Mouse (Mus musculus) midbrain, embryonic 13.5 days (tissue): ENCODE results near the gene Rapgef5. TPM values are rescaled to one million over a fixed set of nuclear protein-coding genes. Genes with fewer than 3 reads are reported as not detected.

Experiments used
- ATAC-seq: fragments of 200-750 bp; cut with Nextera tagmentation; 2 replicates; pipeline ENCODE4 v1.8.0; 2017; ENCODE audit warnings: mild to moderate bottlenecking, moderate TSS enrichment, moderate library complexity
- H3K27ac ChIP-seq: fragments of 300-500 bp; sonication (generic); 2 replicates; pipeline ENCODE4 v1.5.1; 2015; ENCODE audit warnings: inconsistent platforms, mild to moderate bottlenecking, moderate library complexity
- H3K27me3 ChIP-seq: fragments of 300-500 bp; sonication (generic); 2 replicates; pipeline ENCODE4 v1.6.1; 2015; ENCODE audit warnings: mild to moderate bottlenecking, inconsistent platforms
- H3K36me3 ChIP-seq: fragments of 300-500 bp; sonication (generic); 2 replicates; pipeline ENCODE4 v1.6.1; 2015; ENCODE audit warnings: mild to moderate bottlenecking, inconsistent platforms
- H3K4me1 ChIP-seq: fragments of 300-500 bp; sonication (generic); replicated peaks from 2 replicates; pipeline ENCODE4 v1.6.1; 2015; ENCODE audit warnings: inconsistent platforms
- H3K4me2 ChIP-seq: fragments of 300-500 bp; sonication (generic); replicated peaks from 2 replicates; pipeline ENCODE4 v1.6.1; 2015; ENCODE audit warnings: moderate library complexity, mild to moderate bottlenecking, inconsistent platforms
- H3K4me3 ChIP-seq: fragments of 300-500 bp; sonication (generic); replicated peaks from 2 replicates; pipeline ENCODE4 v1.5.1; 2015; ENCODE audit warnings: mild to moderate bottlenecking, inconsistent platforms
- H3K9ac ChIP-seq: fragments of 300-500 bp; sonication (generic); replicated peaks from 2 replicates; pipeline ENCODE4 v1.6.1; 2015; ENCODE audit warnings: mild to moderate bottlenecking, inconsistent platforms
- H3K9me3 ChIP-seq: fragments of 300-500 bp; sonication (generic); 2 replicates; pipeline ENCODE4 v1.6.1; 2016; ENCODE audit warnings: mild to moderate bottlenecking, inconsistent platforms
- WGBS: fragments of 180-500 bp; shearing (Covaris S2); methylation state at CpG from one replicate; pipeline ENCODE4 v1.1.7; 2015; 5-methylcytosine and 5-hydroxymethylcytosine counted together
- polyA plus RNA-seq: library from polyadenylated mRNA; unstranded; fragments of >200 nt; fragmentation: Nextera tagmentation; extraction: Ambion mirVana; gene quantifications from 2 replicates; pipeline ENCODE4 v1.2.1, GENCODE M21; 2015

Gene Rapgef5
- polyA plus RNA-seq, 1 experiment from 2014 or later, result 42.1 TPM

- H3K36me3 ChIP-seq, result no peaks in the 10 kb centered on the region
- no peak overlapping the region for H3K27ac ChIP-seq
- H3K27me3 ChIP-seq, result no peaks in the 10 kb centered on the region
- H3K9ac ChIP-seq, result no peak overlapping the region
- H3K4me3 ChIP-seq, result no peak overlapping the region
- peaks cover 5% of the 10 kb centered on the region for H3K4me1 ChIP-seq
- WGBS, result 19% methylated on average over 6 of the region's 6 CpGs
- H3K4me2 ChIP-seq, result no peak overlapping the region
- H3K9me3 ChIP-seq, result no peaks in the 10 kb centered on the region
- no peak for ATAC-seq
These were observed 142.5 kb downstream of the Rapgef5 start for GRCm38 (mm10) chr12:117658821-117659220.

DNA sequence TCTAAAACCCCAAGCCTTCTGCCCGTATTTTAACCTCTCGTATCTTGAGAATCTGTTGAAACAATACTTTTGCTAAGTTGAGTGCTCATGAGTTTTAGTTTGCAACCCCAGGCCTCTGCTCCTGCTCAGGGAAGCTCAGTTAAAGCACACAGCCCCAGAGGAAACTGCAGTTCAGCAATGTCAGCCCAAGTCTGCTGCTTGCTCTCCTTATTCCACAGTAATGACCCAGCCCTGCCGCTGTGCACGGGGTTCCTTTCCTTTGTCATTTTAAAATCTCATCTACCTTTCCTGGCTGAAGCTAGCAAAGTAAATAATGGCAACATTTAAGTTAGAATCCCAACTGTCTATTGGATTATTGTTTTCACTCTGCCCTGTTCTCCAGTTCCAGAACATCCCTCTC, 144.1 kb downstream of the Rapgef5 start:
- ATAC-seq, result no peak
- no peak overlapping the region for H3K9ac ChIP-seq
- H3K4me3 ChIP-seq, result no peak overlapping the region
- no peak overlapping the region for H3K4me2 ChIP-seq
- peaks cover 5% of the 10 kb centered on the region for H3K4me1 ChIP-seq
- no peak overlapping the region for H3K27ac ChIP-seq
- WGBS, result 40% methylated on average over 4 of the region's 4 CpGs
- H3K27me3 ChIP-seq, result no peaks in the 10 kb centered on the region
- H3K9me3 ChIP-seq, result no peaks in the 10 kb centered on the region
- no peaks in the 10 kb centered on the region for H3K36me3 ChIP-seq

DNA sequence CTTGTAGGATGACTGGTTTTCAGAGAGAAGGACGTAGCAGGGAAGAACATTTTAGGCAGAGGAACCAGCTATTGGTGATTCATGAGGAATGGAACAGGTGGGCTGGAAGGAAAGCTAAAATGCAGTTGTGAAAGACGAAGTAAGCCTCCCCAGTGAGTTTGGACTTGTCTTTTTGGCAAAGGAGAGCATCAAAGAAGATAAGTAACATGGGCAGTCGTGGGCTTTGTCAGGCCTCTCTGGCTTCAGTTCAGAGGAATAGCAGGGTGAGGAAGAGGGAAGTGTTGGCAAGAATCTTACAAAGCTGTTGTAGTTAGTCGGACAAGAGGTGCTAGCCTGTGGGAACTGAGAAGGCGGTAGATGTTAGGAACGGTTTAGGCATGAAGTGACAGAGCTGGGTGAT, 145.6 kb downstream of the Rapgef5 start:
- 84% methylated on average over 6 of the region's 6 CpGs for WGBS
- ATAC-seq, result no peak

GRCm38 (mm10) chr12:117663637-117664036, 147.4 kb downstream of the Rapgef5 start:
- Histone ChIP-seq H3K9ac (no peak overlapping the region), H3K36me3 (no peaks in the 10 kb centered on the region), H3K9me3 (no peaks in the 10 kb centered on the region), H3K4me1 (peaks cover 9% of the 10 kb centered on the region), H3K4me3 (no peak overlapping the region), H3K4me2 (no peak overlapping the region), H3K27me3 (no peaks in the 10 kb centered on the region), H3K27ac (no peak overlapping the region)
- WGBS, result 77% methylated on average over 5 of the region's 5 CpGs
- ATAC-seq, result no peak

More for the DNA sequence above, 145.6 kb downstream of the Rapgef5 start:
- Histone ChIP-seq H3K9ac (no peak overlapping the region), H3K27ac (no peak overlapping the region), H3K9me3 (no peaks in the 10 kb centered on the region), H3K4me3 (no peak overlapping the region), H3K27me3 (no peaks in the 10 kb centered on the region), H3K4me2 (no peak overlapping the region), H3K36me3 (no peaks in the 10 kb centered on the region), H3K4me1 (peaks cover 5% of the 10 kb centered on the region)

DNA sequence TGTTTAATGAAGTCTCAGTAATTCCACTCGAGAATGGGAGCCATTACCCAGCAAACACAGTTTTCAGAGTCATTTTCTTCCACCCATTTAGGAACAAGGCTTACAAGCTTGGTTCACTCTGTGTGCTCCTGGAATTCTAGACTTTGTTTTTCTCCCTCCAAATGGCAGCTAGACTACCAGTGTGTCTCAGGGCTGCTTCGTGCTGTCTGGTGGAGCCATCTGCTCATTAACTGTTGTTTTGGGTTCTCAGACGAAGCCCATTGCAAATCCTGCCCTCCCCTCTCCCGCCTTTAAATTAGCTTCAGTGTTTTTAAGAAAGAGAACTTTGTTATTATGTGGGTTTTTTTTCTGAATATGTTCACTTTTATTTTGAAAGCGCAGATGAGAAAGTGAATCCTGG, 148.4 kb downstream of the Rapgef5 start:
- 75% methylated on average over 5 of the region's 5 CpGs for WGBS
- no peak overlapping the region for H3K4me3 ChIP-seq
- H3K9ac ChIP-seq, result no peak overlapping the region
- no peak for ATAC-seq
- no peaks in the 10 kb centered on the region for H3K9me3 ChIP-seq
- H3K4me1 ChIP-seq, result peaks cover 4% of the 10 kb centered on the region; the same call in 1 of the 2 replicates
- no peak overlapping the region for H3K27ac ChIP-seq
- no peaks in the 10 kb centered on the region for H3K36me3 ChIP-seq
- no peaks in the 10 kb centered on the region for H3K27me3 ChIP-seq
- H3K4me2 ChIP-seq, result no peak overlapping the region

GRCm38 (mm10) chr12:117666391-117666790, 150.1 kb downstream of the Rapgef5 start:
- no peak overlapping the region for H3K4me2 ChIP-seq
- no peaks in the 10 kb centered on the region for H3K9me3 ChIP-seq
- H3K9ac ChIP-seq, result no peak overlapping the region
- H3K27me3 ChIP-seq, result no peaks in the 10 kb centered on the region
- H3K36me3 ChIP-seq, result no peaks in the 10 kb centered on the region
- no peak overlapping the region for H3K4me3 ChIP-seq
- no peak overlapping the region for H3K27ac ChIP-seq
- ATAC-seq, result no peak
- H3K4me1 ChIP-seq, result peaks cover 4% of the 10 kb centered on the region; the same call in 1 of the 2 replicates
- WGBS, result 96% methylated on average over 3 of the region's 3 CpGs

DNA sequence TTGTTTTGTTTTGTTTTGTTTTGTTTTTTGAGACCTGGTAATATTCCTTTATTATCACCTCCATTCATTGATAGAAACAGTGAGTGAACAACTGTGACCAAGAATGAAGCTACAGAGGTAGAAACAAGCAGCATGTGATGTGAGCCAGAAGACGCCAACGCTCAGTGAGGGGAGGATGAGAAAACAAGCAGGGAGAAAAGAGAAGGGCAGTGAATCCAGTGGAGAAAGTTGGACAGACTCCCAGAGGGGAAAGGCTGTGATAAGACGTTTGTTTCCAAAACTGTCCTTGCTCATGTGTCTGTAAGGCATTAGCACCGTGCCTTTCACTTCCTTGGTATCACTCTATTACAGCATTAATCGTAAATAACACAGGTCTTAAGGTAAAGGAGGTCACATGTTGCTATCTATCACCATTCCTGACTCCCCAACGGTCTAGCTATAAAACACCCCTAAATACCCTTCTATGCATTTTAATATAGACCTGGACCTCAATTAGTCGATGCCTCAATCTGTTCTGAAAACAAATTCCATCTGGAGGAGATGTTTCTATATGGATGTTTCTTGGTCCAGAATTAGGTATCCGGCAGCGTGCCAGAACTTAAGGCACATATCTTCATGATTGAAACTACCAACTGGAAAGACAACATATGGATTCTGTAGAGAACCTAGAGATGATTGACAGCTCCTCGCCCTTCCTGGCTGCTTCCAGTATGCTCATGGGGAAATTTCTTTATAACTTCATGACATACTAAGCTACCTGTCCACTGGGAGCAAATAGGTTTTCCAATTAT, 153.5 kb downstream of the Rapgef5 start:
- ATAC-seq, result no peak
- Histone ChIP-seq H3K4me1 (peaks cover 4% of the 10 kb centered on the region; the same call in 1 of the 2 replicates), H3K9ac (no peak overlapping the region), H3K27me3 (no peaks in the 10 kb centered on the region), H3K4me2 (no peak overlapping the region), H3K9me3 (no peaks in the 10 kb centered on the region), H3K4me3 (no peak overlapping the region), H3K36me3 (no peaks in the 10 kb centered on the region), H3K27ac (no peak overlapping the region)
- 91% methylated on average over 10 of the region's 10 CpGs for WGBS

GRCm38 (mm10) chr12:117673188-117673587, 156.9 kb downstream of the Rapgef5 start:
- Histone ChIP-seq H3K4me3 (no peak overlapping the region), H3K27ac (no peak overlapping the region), H3K9me3 (no peaks in the 10 kb centered on the region), H3K4me1 (peaks cover 4% of the 10 kb centered on the region; the same call in 1 of the 2 replicates), H3K9ac (no peak overlapping the region), H3K27me3 (no peaks in the 10 kb centered on the region), H3K4me2 (no peak overlapping the region), H3K36me3 (no peaks in the 10 kb centered on the region)
- ATAC-seq, result no peak
- WGBS, result 85% methylated on average over 2 of the region's 2 CpGs

GRCm38 (mm10) chr12:117674511-117674910, 158.2 kb downstream of the Rapgef5 start:
- ATAC-seq, result no peak
- no peak overlapping the region for H3K9ac ChIP-seq
- no peaks in the 10 kb centered on the region for H3K4me1 ChIP-seq
- no peaks in the 10 kb centered on the region for H3K9me3 ChIP-seq
- no peaks in the 10 kb centered on the region for H3K36me3 ChIP-seq
- 97% methylated on average over 2 of the region's 2 CpGs for WGBS
- no peak overlapping the region for H3K4me2 ChIP-seq
- no peak overlapping the region for H3K27ac ChIP-seq
- H3K4me3 ChIP-seq, result no peak overlapping the region
- no peaks in the 10 kb centered on the region for H3K27me3 ChIP-seq

GRCm38 (mm10) chr12:117676265-117676664, 160.0 kb downstream of the Rapgef5 start:
- ATAC-seq, result no peak
- WGBS, result 85% methylated on average over 4 of the region's 4 CpGs

GRCm38 (mm10) chr12:117678916-117679315, 162.6 kb downstream of the Rapgef5 start:
- H3K9ac ChIP-seq, result no peak overlapping the region
- H3K27ac ChIP-seq, result no peak overlapping the region
- H3K36me3 ChIP-seq, result no peaks in the 10 kb centered on the region
- ATAC-seq, result no peak
- H3K4me1 ChIP-seq, result peaks cover 3% of the 10 kb centered on the region
- H3K27me3 ChIP-seq, result no peaks in the 10 kb centered on the region
- no peak overlapping the region for H3K4me3 ChIP-seq
- WGBS, result 85% methylated on average over 3 of the region's 3 CpGs
- H3K4me2 ChIP-seq, result no peak overlapping the region
- H3K9me3 ChIP-seq, result no peaks in the 10 kb centered on the region

More at GRCm38 (mm10) chr12:117676265-117676664, 160.0 kb downstream of the Rapgef5 start:
- Histone ChIP-seq H3K4me1 (no peaks in the 10 kb centered on the region), H3K4me2 (no peak overlapping the region), H3K4me3 (no peak overlapping the region), H3K27ac (no peak overlapping the region), H3K36me3 (no peaks in the 10 kb centered on the region), H3K9me3 (no peaks in the 10 kb centered on the region), H3K27me3 (no peaks in the 10 kb centered on the region), H3K9ac (no peak overlapping the region)

GRCm38 (mm10) chr12:117679795-117680194, 163.5 kb downstream of the Rapgef5 start:
- Histone ChIP-seq H3K9ac (no peak overlapping the region), H3K4me1 (peaks cover 12% of the 10 kb centered on the region), H3K4me3 (no peak overlapping the region), H3K27ac (no peak overlapping the region), H3K36me3 (no peaks in the 10 kb centered on the region), H3K9me3 (no peaks in the 10 kb centered on the region), H3K4me2 (no peak overlapping the region), H3K27me3 (no peaks in the 10 kb centered on the region)
- 86% methylated on average over 4 of the region's 4 CpGs for WGBS
- ATAC-seq, result no peak

DNA sequence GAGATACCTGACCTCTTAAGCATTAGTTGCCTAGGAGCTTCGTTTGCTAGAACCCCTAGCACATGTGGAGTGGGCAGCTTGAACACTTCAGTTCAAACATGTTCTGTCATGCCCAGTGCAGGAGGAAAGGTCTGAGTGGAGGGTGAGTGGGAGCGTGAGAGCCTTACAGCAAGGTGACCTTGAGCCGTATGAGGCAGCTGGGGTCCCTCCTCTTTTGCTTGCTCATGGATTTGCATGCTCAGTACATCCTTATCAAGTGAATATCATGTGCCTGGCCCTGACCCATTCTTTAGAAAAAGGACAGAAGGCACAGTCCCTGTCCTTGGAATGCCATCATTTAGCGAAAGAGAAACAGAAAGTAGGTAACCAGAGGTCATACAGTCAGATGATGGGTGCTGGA, 165.0 kb downstream of the Rapgef5 start:
- Histone ChIP-seq H3K27me3 (no peaks in the 10 kb centered on the region), H3K36me3 (no peaks in the 10 kb centered on the region), H3K9me3 (no peaks in the 10 kb centered on the region), H3K9ac (no peak overlapping the region), H3K4me1 (peaks cover 23% of the 10 kb centered on the region), H3K27ac (no peak overlapping the region), H3K4me2 (no peak overlapping the region), H3K4me3 (no peak overlapping the region)
- ATAC-seq, result no peak
- WGBS, result 84% methylated on average over 4 of the region's 4 CpGs
